9 mouse cellular contexts compared by ENCODE assay signal in the genomic region with DNA sequence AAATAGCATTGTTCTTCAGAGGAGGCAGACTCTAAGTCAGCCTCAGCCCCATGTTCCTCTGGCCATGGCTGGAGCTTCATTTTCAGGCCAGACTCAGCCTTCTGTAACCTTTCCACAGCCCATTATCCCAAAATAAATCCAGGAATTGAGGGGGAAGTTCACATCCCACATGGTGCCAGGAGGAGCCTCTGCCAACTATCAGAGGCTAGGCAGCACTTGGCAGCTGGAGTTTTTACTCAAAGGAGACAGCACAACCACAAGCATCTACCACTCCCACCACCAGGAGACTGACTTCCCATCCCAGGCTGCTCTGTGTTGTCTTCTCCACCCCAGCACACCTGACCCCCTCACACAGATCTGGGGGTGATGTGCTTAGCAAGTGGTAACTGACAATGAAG.
DNase-seq lines count a peak whose midpoint lies in the region; ATAC-seq and TF ChIP-seq lines count a peak whose summit lies in the region.
"Had no signal": no experiment of that assay in that cellular context is flagged by ENCODE, and none has a peak within 500 bp of the region (broad histone marks: within the 10 kb centered on the region; RNA-seq: fewer than 3 reads in every experiment).

No protein-coding gene starts in this region.

- no peak overlapping the region for H3K4me3 ChIP-seq in thymus, adult 2 months (ENCODE audit: control insufficient read depth, insufficient read depth, low read length)
- H3K4me3 ChIP-seq in intestine, embryonic 15.5 days (replicated peaks), result no peak overlapping the region

- H3K9me3 ChIP-seq in intestine, embryonic 15.5 days, result no peaks in the 10 kb centered on the region

- TF ChIP-seq POLR2A in thymus, adult 2 months (IDR thresholded peaks at IDR 0.05; ENCODE audit: control insufficient read depth, extremely low read depth, insufficient read depth, low read length, poor library complexity), result no peak

- no peak for TF ChIP-seq CTCF in thymus, adult 2 months (IDR thresholded peaks at IDR 0.05; ENCODE audit: borderline replicate concordance, control insufficient read depth, extremely low read depth, insufficient read depth, low read length, poor library complexity)

- no peak for ATAC-seq in intestine, embryonic 15.5 days

- no peaks in the 10 kb centered on the region for H3K27me3 ChIP-seq in thymus, adult 2 months (ENCODE audit: control insufficient read depth, insufficient read depth, low read length)
- H3K27me3 ChIP-seq in intestine, embryonic 15.5 days (replicated peaks), result 0 out of 2 replicates have a peak, but pooled peaks cover 3% of the 10 kb centered on the region

- H3K27ac ChIP-seq in thymus, adult 2 months (ENCODE audit: control insufficient read depth, insufficient read depth, low read length), result no peak overlapping the region
- H3K27ac ChIP-seq in intestine, embryonic 15.5 days, result peak overlapping the region; percentile 78; the same call in 1 of the 2 replicates
- H3K27ac ChIP-seq: macrophage had no signal

- intact Hi-C loops in gastrocnemius, postnatal 14 days (cut with DNase I; ENCODE audit: low total_unique reads), result no loop called here

- peaks cover 51% of the 10 kb centered on the region for H3K4me1 ChIP-seq in thymus, adult 2 months (replicated peaks; ENCODE audit: control insufficient read depth, insufficient read depth, low read length)
- H3K4me1 ChIP-seq in intestine, embryonic 15.5 days (replicated peaks), result peaks cover 53% of the 10 kb centered on the region

- no peak overlapping the region for H3K4me2 ChIP-seq in intestine, embryonic 15.5 days (replicated peaks)

- no peaks in the 10 kb centered on the region for H3K36me3 ChIP-seq in thymus, adult 2 months (ENCODE audit: control insufficient read depth, insufficient read depth, low read length)
- H3K36me3 ChIP-seq in intestine, embryonic 15.5 days, result no peaks in the 10 kb centered on the region

- H3K9ac ChIP-seq in intestine, embryonic 15.5 days, result no peak overlapping the region

- peak; percentile 44 to 49 for DNase-seq in cerebellum, postnatal 10 days
- no peak for DNase-seq in cerebellum, postnatal 36 days
- DNase-seq in thymus, postnatal 4 days, result peak; percentile 31
- DNase-seq in thymus, adult 2 months, result no peak
- no peak for DNase-seq in B cell, adult 2 months
- DNase-seq in gastrocnemius, postnatal 14 days, result no peak
- no peak for DNase-seq in cerebellum, postnatal 14 days

Comparison
In these comparisons a context has a peak if more than half of its experiments do, and no peak if none do; other contexts are left out.
1. DNase-seq: peak in cerebellum, postnatal 10 days (2 of 2) and thymus, postnatal 4 days (single experiment); none in cerebellum, postnatal 36 days (0 of 2), thymus, adult 2 months (single experiment), B cell, adult 2 months (0 of 2), gastrocnemius, postnatal 14 days (single experiment) and cerebellum, postnatal 14 days (0 of 2).